Mouse (Mus musculus) lung, postnatal 10 days (tissue): ENCODE data around the gene Gm10318.

Experiments
- DNase-seq: peaks from one replicate; pipeline ENCODE4 v3.0.0; 2021

The Gm10318 gene

GRCm38 (mm10) chr10:77900126-77900525 lies 47.5 kb downstream of the Gm10318 start:
- DNase-seq: no peak

- DNase-seq: no peak
Measured at GRCm38 (mm10) chr10:77900903-77901818, 48.5 kb downstream of the Gm10318 start.

DNA sequence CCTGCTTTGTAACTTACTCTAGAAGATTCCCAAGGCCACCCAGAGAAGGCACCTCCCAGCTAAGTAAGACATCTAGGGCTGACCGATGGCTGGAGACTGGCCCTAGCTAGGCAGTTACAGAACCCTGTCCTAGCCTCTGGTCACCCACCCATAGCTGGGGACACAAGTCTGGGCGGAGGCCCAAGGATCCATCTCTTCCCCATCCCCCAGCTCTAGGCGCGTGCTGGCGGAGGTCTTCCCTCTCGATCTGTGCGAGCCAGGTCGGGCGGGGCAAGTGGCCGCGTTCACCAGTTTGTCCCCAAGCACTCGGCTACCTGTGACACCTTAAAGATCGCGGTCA lies 49.2 kb downstream of the Gm10318 start:
- DNase-seq: peak; percentile 51

- DNase-seq: peak; percentile 61
Measured at GRCm38 (mm10) chr10:77902211-77902893, 49.7 kb downstream of the Gm10318 start, which contains the start of gene Lrrc3. Gene Lrrc3, minus strand, starts transcription at chr10:77902536.

DNA sequence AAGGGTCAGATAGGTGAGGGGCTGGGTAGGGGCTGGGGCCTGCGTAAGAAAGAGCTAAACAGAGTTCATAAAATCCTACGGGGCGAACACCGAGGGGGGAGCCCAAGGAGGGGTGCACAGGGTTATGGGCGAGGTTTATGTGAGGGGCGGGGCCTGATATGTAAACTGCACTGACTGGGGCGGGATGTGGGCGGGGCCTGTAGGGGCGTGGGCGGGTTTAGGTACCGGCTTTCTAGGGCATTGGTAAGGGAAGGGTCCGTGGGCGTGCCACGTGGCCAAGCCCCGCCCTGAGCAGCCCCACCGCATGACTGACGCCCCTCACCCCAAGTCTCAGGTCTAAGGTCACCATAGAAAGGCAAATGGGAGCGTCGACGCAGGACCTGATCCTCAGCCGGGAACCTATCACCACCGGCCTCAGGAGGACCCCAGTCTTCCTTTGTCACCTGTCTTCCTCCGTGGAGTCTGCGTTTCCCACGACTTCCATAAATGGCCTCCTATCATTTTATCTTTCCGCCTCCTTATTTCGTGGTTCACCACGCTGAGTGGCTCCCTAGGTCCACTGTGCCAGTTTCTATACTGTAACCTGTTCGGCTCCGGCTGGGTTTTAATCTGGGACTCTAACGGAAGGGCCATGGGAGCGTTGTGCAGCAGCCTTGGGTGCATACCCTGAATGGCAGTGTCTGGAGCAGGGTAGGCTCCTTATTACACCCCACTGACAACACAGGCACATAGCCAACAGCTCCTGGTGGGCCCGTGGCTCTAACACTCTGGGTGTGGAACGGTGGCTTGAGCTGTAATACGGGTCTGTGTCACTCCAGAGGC lies 50.4 kb downstream of the Gm10318 start:
- DNase-seq: peak; percentile 54
